Mouse (Mus musculus) erythroblast, embryonic 14.5 days (primary cell): ENCODE measurements around the gene Ccl11. TPM values are rescaled to one million over a fixed set of nuclear protein-coding genes. Genes with fewer than 3 reads are reported as not detected.

Experiments used
- H3K27me3 ChIP-seq: 2 replicates; pipeline ENCODE4 v1.6.1; 2012; ENCODE audit warnings: inconsistent platforms; ENCODE audit not compliant: control insufficient read depth
- H3K36me3 ChIP-seq: 2 replicates; pipeline ENCODE4 v1.6.1; 2012; ENCODE audit warnings: mild to moderate bottlenecking, inconsistent platforms; ENCODE audit not compliant: control insufficient read depth
- H3K4me1 ChIP-seq: 2 replicates; pipeline ENCODE4 v1.6.1; 2012; ENCODE audit warnings: inconsistent platforms; ENCODE audit not compliant: control insufficient read depth
- H3K4me3 ChIP-seq: replicated peaks from 2 replicates; pipeline ENCODE3; 2012; ENCODE audit warnings: moderate library complexity, mild to moderate bottlenecking, inconsistent platforms
- H3K9me3 ChIP-seq: 2 replicates; pipeline ENCODE4 v1.6.1; 2012; ENCODE audit warnings: low read length, inconsistent platforms, mixed read lengths; ENCODE audit not compliant: control insufficient read depth
- GATA1 ChIP-seq: IDR thresholded peaks from 2 replicates; pipeline ENCODE4 v1.6.1; 2012; ENCODE audit warnings: low read length, inconsistent platforms, mixed read lengths
- TAL1 ChIP-seq: IDR thresholded peaks from 3 replicates; pipeline ENCODE4 v1.6.1; 2012; ENCODE audit warnings: low read length, inconsistent platforms, mixed read lengths
- polyA plus RNA-seq: library from polyadenylated mRNA; stranded (reverse); fragments of >175 nt; gene quantifications from 2 replicates; pipeline ENCODE4 v1.2.3, GENCODE M21; 2012

The Ccl11 gene
- not detected in 2 replicates for polyA plus RNA-seq

- no peaks in the 10 kb centered on the region for H3K9me3 ChIP-seq
- H3K4me3 ChIP-seq = no peak within 1 kb of the TSS
- TF ChIP-seq TAL1 (no peak), GATA1 (no peak)
- no peaks in the 10 kb centered on the region for H3K27me3 ChIP-seq
- H3K36me3 ChIP-seq = no peaks in the 10 kb centered on the region
- no peaks in the 10 kb centered on the region for H3K4me1 ChIP-seq
Observed at GRCm38 (mm10) chr11:82057646-82058045, at the start of gene Ccl11. Ccl11 (plus strand) TSS chr11:82057823.

GRCm38 (mm10) chr11:82010115-82010514, 47.5 kb upstream of the Ccl11 start:
- H3K9me3 ChIP-seq = no peaks in the 10 kb centered on the region
- H3K4me1 ChIP-seq = no peaks in the 10 kb centered on the region
- no peak for TF ChIP-seq TAL1
- no peak for TF ChIP-seq GATA1
- no peaks in the 10 kb centered on the region for H3K36me3 ChIP-seq
- H3K4me3 ChIP-seq = no peak overlapping the region
- no peaks in the 10 kb centered on the region for H3K27me3 ChIP-seq

DNA sequence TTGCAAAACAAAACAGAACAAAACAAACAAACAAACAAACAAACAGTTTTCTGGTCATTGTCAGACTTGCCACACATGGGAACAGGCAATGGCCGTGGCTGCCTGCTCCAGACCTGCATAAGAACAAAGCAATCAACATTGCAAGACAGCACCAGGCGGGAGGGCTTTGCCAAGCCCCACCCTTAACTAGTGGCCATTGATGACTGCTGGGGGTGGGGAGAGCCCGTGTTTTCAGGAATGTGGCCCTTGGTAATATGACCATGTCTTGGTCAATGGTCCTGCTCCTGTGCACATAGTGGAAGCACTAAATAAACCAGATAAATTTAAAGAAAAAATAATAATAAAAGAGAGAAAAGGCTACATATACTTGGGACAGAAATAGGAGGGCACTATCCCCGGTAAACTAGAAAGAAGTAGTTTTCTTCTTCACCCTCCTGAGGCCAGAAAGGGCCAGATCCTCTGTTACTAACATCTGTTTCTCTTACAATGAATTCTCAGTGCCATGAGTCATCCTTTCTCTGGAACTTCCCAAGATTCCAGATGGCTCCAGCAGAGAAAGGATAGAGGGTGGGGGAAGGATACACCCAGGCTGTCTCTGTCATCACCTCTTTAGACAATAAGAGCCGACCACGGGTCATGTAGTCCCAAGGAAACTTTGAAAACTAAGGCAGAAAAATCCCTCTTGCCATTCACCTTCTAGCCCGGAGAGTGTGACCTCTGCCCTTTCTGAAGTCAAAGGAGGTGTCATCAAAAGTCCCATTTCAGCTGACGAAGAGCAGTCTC, 46.0 kb upstream of the Ccl11 start:
- Histone ChIP-seq H3K9me3 (no peaks in the 10 kb centered on the region), H3K36me3 (no peaks in the 10 kb centered on the region), H3K4me1 (no peaks in the 10 kb centered on the region), H3K27me3 (no peaks in the 10 kb centered on the region), H3K4me3 (no peak overlapping the region)
- TF ChIP-seq GATA1 (no peak), TAL1 (no peak)

GRCm38 (mm10) chr11:82013756-82014155, 43.9 kb upstream of the Ccl11 start:
- no peaks in the 10 kb centered on the region for H3K27me3 ChIP-seq
- H3K9me3 ChIP-seq = no peaks in the 10 kb centered on the region
- no peak for TF ChIP-seq TAL1
- TF ChIP-seq GATA1 = no peak
- H3K36me3 ChIP-seq = no peaks in the 10 kb centered on the region
- H3K4me3 ChIP-seq = no peak overlapping the region
- no peaks in the 10 kb centered on the region for H3K4me1 ChIP-seq

- no peaks in the 10 kb centered on the region for H3K9me3 ChIP-seq
- TF ChIP-seq GATA1 (no peak), TAL1 (no peak)
Observed at GRCm38 (mm10) chr11:82015066-82015465, 42.6 kb upstream of the Ccl11 start.

GRCm38 (mm10) chr11:82016181-82016780, 41.3 kb upstream of the Ccl11 start:
- no peak for TF ChIP-seq GATA1
- no peak for TF ChIP-seq TAL1
- H3K4me3 ChIP-seq = no peak overlapping the region
- H3K4me1 ChIP-seq = no peaks in the 10 kb centered on the region
- no peaks in the 10 kb centered on the region for H3K27me3 ChIP-seq
- no peaks in the 10 kb centered on the region for H3K9me3 ChIP-seq
- no peaks in the 10 kb centered on the region for H3K36me3 ChIP-seq

More at GRCm38 (mm10) chr11:82015066-82015465, 42.6 kb upstream of the Ccl11 start:
- Histone ChIP-seq H3K36me3 (no peaks in the 10 kb centered on the region), H3K4me1 (no peaks in the 10 kb centered on the region), H3K27me3 (no peaks in the 10 kb centered on the region), H3K4me3 (no peak overlapping the region)

DNA sequence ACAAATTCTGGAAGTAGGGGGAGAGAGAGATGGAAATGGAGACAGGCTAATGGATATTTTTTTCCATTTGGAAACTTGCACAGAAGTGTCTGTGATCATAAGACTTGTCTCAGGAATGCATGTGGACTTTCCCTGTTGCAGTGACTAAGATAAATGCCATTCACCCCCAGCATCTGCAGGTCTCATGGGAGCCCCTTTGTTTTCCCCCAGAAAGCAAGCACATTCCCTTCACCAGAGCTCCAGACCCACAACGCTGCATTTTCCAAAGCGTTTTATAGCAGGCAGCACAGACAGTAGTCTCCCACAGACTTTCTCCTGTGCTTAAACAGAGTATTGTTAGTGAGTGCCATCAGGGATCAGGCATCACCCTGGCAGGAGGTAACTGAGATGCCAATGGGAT, 38.2 kb upstream of the Ccl11 start:
- H3K4me1 ChIP-seq = no peaks in the 10 kb centered on the region
- H3K36me3 ChIP-seq = no peaks in the 10 kb centered on the region
- no peaks in the 10 kb centered on the region for H3K9me3 ChIP-seq
- no peak for TF ChIP-seq GATA1
- TF ChIP-seq TAL1 = no peak
- H3K4me3 ChIP-seq = no peak overlapping the region
- H3K27me3 ChIP-seq = no peaks in the 10 kb centered on the region

DNA sequence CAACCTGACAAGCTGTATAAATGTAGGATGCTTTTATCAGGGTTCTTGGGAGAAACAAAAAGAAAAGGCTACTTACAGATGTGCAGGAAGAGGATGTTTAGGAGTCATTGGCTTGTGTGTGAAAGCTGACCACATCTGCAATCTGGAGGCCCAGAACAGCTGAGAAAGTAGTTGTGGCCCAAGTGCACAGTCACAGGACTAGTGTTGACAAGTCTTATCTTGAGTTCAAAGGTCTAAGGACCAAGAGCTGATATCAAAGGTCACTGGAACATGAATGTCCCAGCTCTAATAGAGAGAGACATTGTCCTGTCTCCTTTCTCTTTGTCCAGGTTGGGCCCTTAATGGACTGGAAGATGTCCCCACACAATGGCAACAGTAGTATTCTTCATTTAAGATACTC, 37.8 kb upstream of the Ccl11 start:
- H3K9me3 ChIP-seq = no peaks in the 10 kb centered on the region
- no peak overlapping the region for H3K4me3 ChIP-seq
- no peaks in the 10 kb centered on the region for H3K36me3 ChIP-seq
- no peaks in the 10 kb centered on the region for H3K27me3 ChIP-seq
- H3K4me1 ChIP-seq = no peaks in the 10 kb centered on the region
- no peak for TF ChIP-seq GATA1
- no peak for TF ChIP-seq TAL1

- H3K27me3 ChIP-seq = no peaks in the 10 kb centered on the region
- no peak overlapping the region for H3K4me3 ChIP-seq
- TF ChIP-seq TAL1 = no peak
- H3K4me1 ChIP-seq = no peaks in the 10 kb centered on the region
- H3K36me3 ChIP-seq = no peaks in the 10 kb centered on the region
- H3K9me3 ChIP-seq = no peaks in the 10 kb centered on the region
Observed at GRCm38 (mm10) chr11:82021406-82021805, 36.2 kb upstream of the Ccl11 start.
